Mouse (Mus musculus) mature B cell (primary cell): ENCODE measurements around the gene Prrt3.

Source experiments
- in situ Hi-C: fragments of 300-500 bp; cut with MboI; formaldehyde crosslinking; loops from 2 replicates; pipeline ENCODE4 v1.14.3; 2019

Prrt3 gene

GRCm38 (mm10) chr6:113501388-113502084 lies at the start of gene Prrt3:
Gene Prrt3 (minus strand): TSS chr6:113501931.
- in situ Hi-C loops, result no loop called here

- in situ Hi-C loops, result no loop called here
These were observed 42.3 kb upstream of the Prrt3 start for GRCm38 (mm10) chr6:113543906-113544481.

- in situ Hi-C loops, result no loop called here
These were observed 39.9 kb upstream of the Prrt3 start for GRCm38 (mm10) chr6:113541610-113542009.

- in situ Hi-C loops, result no loop called here
These were observed 33.2 kb upstream of the Prrt3 start for GRCm38 (mm10) chr6:113534886-113535285.

- in situ Hi-C loops, result no loop called here
These were observed 30.2 kb upstream of the Prrt3 start for GRCm38 (mm10) chr6:113531840-113532404.

GRCm38 (mm10) chr6:113530932-113531839 lies 29.5 kb upstream of the Prrt3 start, which contains the start of the genes Emc3 and Fancd2:
Gene Emc3 (minus strand): TSS chr6:113531652.
Gene Fancd2 (plus strand): TSS chr6:113531682.
- in situ Hi-C loops, result no loop called here

GRCm38 (mm10) chr6:113523420-113523819 lies 21.7 kb upstream of the Prrt3 start:
- in situ Hi-C loops, result no loop called here

- in situ Hi-C loops, result no loop called here
These were observed 20.6 kb upstream of the Prrt3 start for GRCm38 (mm10) chr6:113522310-113522709.

GRCm38 (mm10) chr6:113517434-113518080 lies 15.8 kb upstream of the Prrt3 start:
- in situ Hi-C loops, result no loop called here

- in situ Hi-C loops, result no loop called here
These were observed 12.9 kb upstream of the Prrt3 start for GRCm38 (mm10) chr6:113514600-113514999.

- in situ Hi-C loops, result no loop called here
These were observed 12.2 kb upstream of the Prrt3 start for GRCm38 (mm10) chr6:113513944-113514343.

GRCm38 (mm10) chr6:113508947-113509280 lies 7.2 kb upstream of the Prrt3 start:
- in situ Hi-C loops, result no loop called here

- in situ Hi-C loops, result no loop called here
These were observed 6.7 kb upstream of the Prrt3 start for GRCm38 (mm10) chr6:113508272-113508946.

- in situ Hi-C loops, result no loop called here
These were observed 5.4 kb upstream of the Prrt3 start for GRCm38 (mm10) chr6:113507130-113507529.

GRCm38 (mm10) chr6:113505689-113506088 lies 4.0 kb upstream of the Prrt3 start:
- in situ Hi-C loops, result no loop called here

- in situ Hi-C loops, result no loop called here
These were observed 1.1 kb upstream of the Prrt3 start for GRCm38 (mm10) chr6:113502801-113503200.

- in situ Hi-C loops, result no loop called here
These were observed 2.4 kb downstream of the Prrt3 start for GRCm38 (mm10) chr6:113499346-113499745.

GRCm38 (mm10) chr6:113495071-113495675 lies 6.6 kb downstream of the Prrt3 start:
- in situ Hi-C loops, result no loop called here

GRCm38 (mm10) chr6:113494258-113494788 lies 7.4 kb downstream of the Prrt3 start:
- in situ Hi-C loops, result no loop called here

GRCm38 (mm10) chr6:113492101-113492864 lies 9.4 kb downstream of the Prrt3 start:
- in situ Hi-C loops, result no loop called here
